Mouse (Mus musculus): ENCODE results near the gene Tmem141.

The Tmem141 gene

GRCm38 (mm10) chr2:25577951-25578795, 43.6 kb downstream of the Tmem141 start:
- DNase-seq (ENCODE audit: low spot score): no peak

- DNase-seq (ENCODE audit: low spot score): no peak
These were observed 44.6 kb downstream of the Tmem141 start for GRCm38 (mm10) chr2:25576965-25577891.

- DNase-seq (ENCODE audit: low spot score): no peak
These were observed 45.6 kb downstream of the Tmem141 start for GRCm38 (mm10) chr2:25576028-25576850.

- no peak for DNase-seq (ENCODE audit: low spot score)
These were observed 46.3 kb downstream of the Tmem141 start for GRCm38 (mm10) chr2:25575432-25576027.

GRCm38 (mm10) chr2:25574579-25575431, 47.0 kb downstream of the Tmem141 start, which contains the start of the genes Mamdc4 and Phpt1:
TSS of gene Mamdc4 (minus strand) at chr2:25574845.
TSS of gene Phpt1 (minus strand) at chr2:25575224.
- peak; percentile 98 for DNase-seq (ENCODE audit: low spot score)

- no peak for DNase-seq (ENCODE audit: low spot score)
These were observed 47.7 kb downstream of the Tmem141 start for GRCm38 (mm10) chr2:25574136-25574535.

GRCm38 (mm10) chr2:25573068-25573467, 48.7 kb downstream of the Tmem141 start:
- DNase-seq (ENCODE audit: low spot score): no peak

- no peak for DNase-seq (ENCODE audit: low spot score)
These were observed 50.6 kb downstream of the Tmem141 start for GRCm38 (mm10) chr2:25571221-25571620.

All from layer of hippocampus, adult 9-10 months (tissue).